Mouse (Mus musculus): ENCODE results near the gene Etv6. TPM values are rescaled to one million over a fixed set of nuclear protein-coding genes. Genes with fewer than 3 reads are reported as not detected.

The Etv6 gene
- polyA plus RNA-seq, 1 experiment: 4.4 TPM

GRCm38 (mm10) chr6:134091398-134091801 is 55.9 kb downstream of the Etv6 start:
- Histone ChIP-seq H3K4me1 (ENCODE audit: control insufficient read depth, insufficient read depth, low read length) (peaks cover 4% of the 10 kb centered on the region), H3K27me3 (ENCODE audit: control insufficient read depth, insufficient read depth, low read length) (no peaks in the 10 kb centered on the region), H3K4me3 (ENCODE audit: control insufficient read depth, low read depth, low read length) (no peak overlapping the region), H3K36me3 (ENCODE audit: control insufficient read depth, insufficient read depth, low read length) (no peaks in the 10 kb centered on the region), H3K27ac (ENCODE audit: control insufficient read depth, insufficient read depth, low read depth, low read length) (no peak overlapping the region)
- no peak for TF ChIP-seq CTCF (IDR thresholded peaks at IDR 0.05; ENCODE audit: control insufficient read depth, insufficient read depth, insufficient replicate concordance, low read depth, low read length)
- no peak for TF ChIP-seq POLR2A (IDR thresholded peaks at IDR 0.05; ENCODE audit: control insufficient read depth, low read depth, low read length)

- peaks cover 4% of the 10 kb centered on the region for H3K4me1 ChIP-seq (ENCODE audit: control insufficient read depth, insufficient read depth, low read length)
- H3K36me3 ChIP-seq (ENCODE audit: control insufficient read depth, insufficient read depth, low read length): no peaks in the 10 kb centered on the region
- H3K4me3 ChIP-seq (ENCODE audit: control insufficient read depth, low read depth, low read length): no peak overlapping the region
- no peak overlapping the region for H3K27ac ChIP-seq (ENCODE audit: control insufficient read depth, insufficient read depth, low read depth, low read length)
- no peak for TF ChIP-seq CTCF (IDR thresholded peaks at IDR 0.05; ENCODE audit: control insufficient read depth, insufficient read depth, insufficient replicate concordance, low read depth, low read length)
- H3K27me3 ChIP-seq (ENCODE audit: control insufficient read depth, insufficient read depth, low read length): no peaks in the 10 kb centered on the region
Measured at GRCm38 (mm10) chr6:134094066-134094465, 58.6 kb downstream of the Etv6 start.

DNA sequence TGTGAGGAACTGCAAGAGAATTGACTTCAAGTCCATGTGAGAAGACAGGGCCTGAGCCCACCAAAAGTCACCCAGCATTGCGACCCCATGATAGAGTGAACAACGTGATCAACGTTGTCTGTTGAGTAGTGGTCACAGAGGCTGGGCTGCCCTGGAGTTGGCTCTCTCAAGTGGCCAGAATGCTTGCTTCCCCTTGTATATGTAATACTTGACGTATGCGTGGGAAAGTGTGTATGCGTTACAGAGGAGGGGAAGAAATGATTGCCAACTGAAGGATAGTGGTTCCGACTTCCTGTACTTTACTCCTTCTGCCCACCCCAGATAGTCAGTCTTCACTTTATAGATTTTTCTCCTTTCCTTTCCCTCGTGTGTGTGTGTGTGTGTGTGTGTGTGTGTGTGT is 59.1 kb downstream of the Etv6 start:
- no peak for TF ChIP-seq POLR2A (IDR thresholded peaks at IDR 0.05; ENCODE audit: control insufficient read depth, low read depth, low read length)
- TF ChIP-seq CTCF (IDR thresholded peaks at IDR 0.05; ENCODE audit: control insufficient read depth, insufficient read depth, insufficient replicate concordance, low read depth, low read length): no peak
- Histone ChIP-seq H3K27me3 (ENCODE audit: control insufficient read depth, insufficient read depth, low read length) (no peaks in the 10 kb centered on the region), H3K36me3 (ENCODE audit: control insufficient read depth, insufficient read depth, low read length) (no peaks in the 10 kb centered on the region)

DNA sequence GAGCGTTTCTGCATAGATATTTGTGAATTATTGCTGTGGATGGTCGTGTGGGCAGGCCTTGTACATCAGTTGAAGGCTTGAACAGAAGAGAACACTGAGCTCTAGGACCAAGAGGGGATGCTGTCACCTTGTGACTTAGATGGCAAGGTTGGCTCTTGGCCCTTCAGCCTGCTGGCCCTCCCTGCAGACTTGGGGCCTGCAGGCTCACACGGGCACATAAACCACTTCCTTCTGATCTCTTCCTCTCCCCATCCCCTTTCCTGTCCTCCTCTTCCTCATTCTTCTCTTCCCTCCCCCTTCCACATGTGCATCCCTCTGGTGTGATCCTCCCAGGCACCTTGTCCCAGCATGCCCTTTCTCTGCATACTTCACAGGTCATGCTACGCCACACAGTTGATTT is 60.1 kb downstream of the Etv6 start:
- H3K4me3 ChIP-seq (ENCODE audit: control insufficient read depth, low read depth, low read length): no peak overlapping the region
- no peak for TF ChIP-seq POLR2A (IDR thresholded peaks at IDR 0.05; ENCODE audit: control insufficient read depth, low read depth, low read length)
- TF ChIP-seq CTCF (IDR thresholded peaks at IDR 0.05; ENCODE audit: control insufficient read depth, insufficient read depth, insufficient replicate concordance, low read depth, low read length): no peak

More for the DNA sequence above, 59.1 kb downstream of the Etv6 start:
- Histone ChIP-seq H3K27ac (ENCODE audit: control insufficient read depth, insufficient read depth, low read depth, low read length) (no peak overlapping the region), H3K4me3 (ENCODE audit: control insufficient read depth, low read depth, low read length) (no peak overlapping the region), H3K4me1 (ENCODE audit: control insufficient read depth, insufficient read depth, low read length) (peaks cover 4% of the 10 kb centered on the region)

GRCm38 (mm10) chr6:134099976-134100743 is 64.7 kb downstream of the Etv6 start:
- H3K4me3 ChIP-seq (ENCODE audit: control insufficient read depth, low read depth, low read length): no peak overlapping the region
- TF ChIP-seq POLR2A (IDR thresholded peaks at IDR 0.05; ENCODE audit: control insufficient read depth, low read depth, low read length) (no peak), CTCF (IDR thresholded peaks at IDR 0.05; ENCODE audit: control insufficient read depth, insufficient read depth, insufficient replicate concordance, low read depth, low read length) (no peak)
- H3K27me3 ChIP-seq (ENCODE audit: control insufficient read depth, insufficient read depth, low read length): no peaks in the 10 kb centered on the region
- H3K27ac ChIP-seq (ENCODE audit: control insufficient read depth, insufficient read depth, low read depth, low read length): no peak overlapping the region
- H3K36me3 ChIP-seq (ENCODE audit: control insufficient read depth, insufficient read depth, low read length): no peaks in the 10 kb centered on the region
- no peaks in the 10 kb centered on the region for H3K4me1 ChIP-seq (ENCODE audit: control insufficient read depth, insufficient read depth, low read length)

More for the DNA sequence above, 60.1 kb downstream of the Etv6 start:
- no peaks in the 10 kb centered on the region for H3K36me3 ChIP-seq (ENCODE audit: control insufficient read depth, insufficient read depth, low read length)
- no peaks in the 10 kb centered on the region for H3K27me3 ChIP-seq (ENCODE audit: control insufficient read depth, insufficient read depth, low read length)
- H3K4me1 ChIP-seq (ENCODE audit: control insufficient read depth, insufficient read depth, low read length): peaks cover 2% of the 10 kb centered on the region
- no peak overlapping the region for H3K27ac ChIP-seq (ENCODE audit: control insufficient read depth, insufficient read depth, low read depth, low read length)

DNA sequence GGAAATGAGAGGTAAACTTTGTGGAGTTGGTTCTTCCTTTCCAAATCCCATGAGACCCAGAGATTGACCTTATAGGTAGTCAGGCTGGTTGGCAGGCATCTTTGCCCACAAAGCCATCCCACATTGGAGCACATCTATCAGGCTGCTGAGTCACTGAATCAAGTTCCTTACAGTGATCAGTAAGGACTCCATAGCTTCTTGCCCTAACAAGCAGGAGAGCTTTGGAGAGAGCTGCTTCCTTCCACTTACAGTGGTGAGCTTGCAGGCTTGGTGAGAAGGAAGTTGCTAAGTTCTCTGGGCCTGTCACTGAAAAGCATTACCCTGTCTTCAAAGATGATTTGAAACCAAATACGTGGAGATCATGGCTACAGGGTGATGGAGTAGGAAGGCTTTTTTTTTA is 66.9 kb downstream of the Etv6 start:
- TF ChIP-seq POLR2A (IDR thresholded peaks at IDR 0.05; ENCODE audit: control insufficient read depth, low read depth, low read length) (no peak), CTCF (IDR thresholded peaks at IDR 0.05; ENCODE audit: control insufficient read depth, insufficient read depth, insufficient replicate concordance, low read depth, low read length) (no peak)
- no peaks in the 10 kb centered on the region for H3K36me3 ChIP-seq (ENCODE audit: control insufficient read depth, insufficient read depth, low read length)
- no peaks in the 10 kb centered on the region for H3K27me3 ChIP-seq (ENCODE audit: control insufficient read depth, insufficient read depth, low read length)
- H3K27ac ChIP-seq (ENCODE audit: control insufficient read depth, insufficient read depth, low read depth, low read length): no peak overlapping the region
- H3K4me3 ChIP-seq (ENCODE audit: control insufficient read depth, low read depth, low read length): no peak overlapping the region
- H3K4me1 ChIP-seq (ENCODE audit: control insufficient read depth, insufficient read depth, low read length): no peaks in the 10 kb centered on the region

GRCm38 (mm10) chr6:134103519-134103918 is 68.0 kb downstream of the Etv6 start:
- Histone ChIP-seq H3K27ac (ENCODE audit: control insufficient read depth, insufficient read depth, low read depth, low read length) (no peak overlapping the region), H3K4me3 (ENCODE audit: control insufficient read depth, low read depth, low read length) (no peak overlapping the region), H3K36me3 (ENCODE audit: control insufficient read depth, insufficient read depth, low read length) (no peaks in the 10 kb centered on the region), H3K27me3 (ENCODE audit: control insufficient read depth, insufficient read depth, low read length) (no peaks in the 10 kb centered on the region), H3K4me1 (ENCODE audit: control insufficient read depth, insufficient read depth, low read length) (no peaks in the 10 kb centered on the region)
- no peak for TF ChIP-seq CTCF (IDR thresholded peaks at IDR 0.05; ENCODE audit: control insufficient read depth, insufficient read depth, insufficient replicate concordance, low read depth, low read length)
- TF ChIP-seq POLR2A (IDR thresholded peaks at IDR 0.05; ENCODE audit: control insufficient read depth, low read depth, low read length): no peak

Measured in testis, adult 2 months (tissue).